Comparison of ENCODE assay signal across 8 mouse cellular contexts in genomic region chr8:120040861-120041260, GRCm38 (mm10). TPM values are rescaled to one million over a fixed set of nuclear protein-coding genes. Genes with fewer than 3 reads are reported as not detected.
DNase-seq lines count a peak whose midpoint lies in the region; ATAC-seq lines count a peak whose summit lies in the region.

No protein-coding gene starts in this region.

- H3K27me3 ChIP-seq in liver, embryonic 16.5 days (ENCODE audit: control insufficient read depth, insufficient read depth, low read depth, low read length), result no peaks in the 10 kb centered on the region
- no peaks in the 10 kb centered on the region for H3K27me3 ChIP-seq in forebrain, embryonic 10.5 days (ENCODE audit: poor library complexity, severe bottlenecking)

- no peak overlapping the region for H3K4me2 ChIP-seq in liver, embryonic 16.5 days (ENCODE audit: low read depth, low read length)

- peak; percentile 58 for ATAC-seq in liver, embryonic 16.5 days (ENCODE audit: low read depth)
- ATAC-seq in CD4-positive, CD25-positive, alpha-beta regulatory T cell, adult 4 months, result no peak

- H3K4me1 ChIP-seq in liver, embryonic 16.5 days (ENCODE audit: control insufficient read depth, low read depth, low read length), result peaks cover 7% of the 10 kb centered on the region; the same call in 1 of the 2 replicates
- H3K4me1 ChIP-seq in forebrain, embryonic 10.5 days, result peaks cover 36% of the 10 kb centered on the region

- peak overlapping the region; percentile 45 for H3K27ac ChIP-seq in liver, embryonic 16.5 days (ENCODE audit: low read length)
- no peak overlapping the region for H3K27ac ChIP-seq in forebrain, embryonic 10.5 days

- H3K36me3 ChIP-seq in liver, embryonic 16.5 days (ENCODE audit: control insufficient read depth, insufficient read depth), result no peaks in the 10 kb centered on the region
- no peaks in the 10 kb centered on the region for H3K36me3 ChIP-seq in forebrain, embryonic 10.5 days (replicated peaks)

- intact Hi-C loops in heart, postnatal 36 days (cut with DNase I), result no loop called here

- H3K4me3 ChIP-seq in liver, embryonic 16.5 days (ENCODE audit: low read depth, low read length), result no peak overlapping the region
- no peak overlapping the region for H3K4me3 ChIP-seq in forebrain, embryonic 10.5 days

- H3K9ac ChIP-seq in liver, embryonic 16.5 days (ENCODE audit: low read depth, low read length), result no peak overlapping the region

- WGBS in liver, embryonic 16.5 days (ENCODE audit: insufficient replicate concordance), result 15% methylated on average over 1 of the region's 1 CpGs
- WGBS in forebrain, embryonic 10.5 days, result 85% methylated on average over 1 of the region's 1 CpGs

- DNase-seq in adrenal gland, postnatal 14 days, result peak; percentile 58
- DNase-seq in adrenal gland, adult 8-10 months, result no peak
- peak; percentile 59 for DNase-seq in adipocyte (ENCODE audit: low spot score)
- DNase-seq in heart, postnatal 36 days, result peak; percentile 56 to 70
- DNase-seq in thymus, postnatal 4 days, result peak; percentile 44
- DNase-seq in forebrain, embryonic 10.5 days (ENCODE audit: extremely low spot score, low spot score), result no peak

- H3K9me3 ChIP-seq in liver, embryonic 16.5 days (replicated peaks; ENCODE audit: control insufficient read depth, low read length), result no peaks in the 10 kb centered on the region
- H3K9me3 ChIP-seq in forebrain, embryonic 10.5 days, result no peaks in the 10 kb centered on the region

RNA-seq across cellular contexts. Expression of gene Crispld2, which starts 48.6 kb away (rescaled TPM):
- total RNA-seq in adrenal gland, postnatal 14 days (2021), result 6.9 and 8.3 TPM in 2 replicates
- total RNA-seq in adrenal gland, adult 8-10 months (2022), result 10 to 100 TPM in 2 of 4 experiments, 1 to 10 TPM in 2; 7.4 to 14.4 (median 10.5) TPM
- total RNA-seq in heart, postnatal 36 days (2021), result 10 to 100 TPM; 22.5 to 29.5 TPM
- polyA plus RNA-seq in liver, embryonic 16.5 days (2015; fragmentation: Nextera tagmentation; extraction: Ambion mirVana), result 2.0 and 3.2 TPM in 2 replicates
- 2.4 and 2.5 TPM in 2 replicates for polyA plus RNA-seq in forebrain, embryonic 10.5 days (2016; fragmentation: Nextera tagmentation; extraction: Ambion mirVana)
- polyA plus RNA-seq in CD4-positive, CD25-positive, alpha-beta regulatory T cell, adult 4 months (2017; shearing (Covaris generic)), result under 1 TPM; 0.11 to 0.14 TPM

Comparison
In these comparisons a context has a peak if more than half of its experiments do, and no peak if none do; other contexts are left out.
1. DNase-seq: peak in adrenal gland, postnatal 14 days (single experiment), adipocyte (single experiment), heart, postnatal 36 days (2 of 2) and thymus, postnatal 4 days (single experiment); none in adrenal gland, adult 8-10 months (single experiment) and forebrain, embryonic 10.5 days (single experiment).